Mouse (Mus musculus) splenic B cell, adult 2 months (primary cell): Measurements from ENCODE around the gene Foxb2.
"Not testable (repeated sequence)": the region's sequence is repeated elsewhere in the genome, so short reads cannot be mapped to it uniquely, and the experiment has no call there.

Experiments used
- DNase-seq: peaks from one replicate; pipeline ENCODE4 v3.0.0-alpha.2; 2011; ENCODE audit warnings: low read depth, low spot score
- H3K27me3 ChIP-seq: 2 replicates; pipeline ENCODE4 v1.6.1; 2012; ENCODE audit warnings: mild to moderate bottlenecking, low read length, moderate library complexity, mixed read lengths; ENCODE audit not compliant: control insufficient read depth, poor library complexity, insufficient read depth, severe bottlenecking
- H3K36me3 ChIP-seq: 2 replicates; pipeline ENCODE4 v1.6.1; 2012; ENCODE audit warnings: mild to moderate bottlenecking, low read length, moderate library complexity, mixed read lengths; ENCODE audit not compliant: control insufficient read depth, poor library complexity, insufficient read depth, severe bottlenecking

The Foxb2 gene

GRCm38 (mm10) chr19:16858646-16859045, 15.0 kb downstream of the Foxb2 start:
- no peak for DNase-seq
- H3K36me3 ChIP-seq = no peaks in the 10 kb centered on the region
- H3K27me3 ChIP-seq = no peaks in the 10 kb centered on the region

GRCm38 (mm10) chr19:16856752-16857151, 16.9 kb downstream of the Foxb2 start:
- Histone ChIP-seq H3K27me3 (no peaks in the 10 kb centered on the region), H3K36me3 (no peaks in the 10 kb centered on the region)
- no peak for DNase-seq

GRCm38 (mm10) chr19:16844091-16844490, 29.5 kb downstream of the Foxb2 start:
- H3K27me3 ChIP-seq, H3K36me3 ChIP-seq, DNase-seq: not testable (repeated sequence)

DNA sequence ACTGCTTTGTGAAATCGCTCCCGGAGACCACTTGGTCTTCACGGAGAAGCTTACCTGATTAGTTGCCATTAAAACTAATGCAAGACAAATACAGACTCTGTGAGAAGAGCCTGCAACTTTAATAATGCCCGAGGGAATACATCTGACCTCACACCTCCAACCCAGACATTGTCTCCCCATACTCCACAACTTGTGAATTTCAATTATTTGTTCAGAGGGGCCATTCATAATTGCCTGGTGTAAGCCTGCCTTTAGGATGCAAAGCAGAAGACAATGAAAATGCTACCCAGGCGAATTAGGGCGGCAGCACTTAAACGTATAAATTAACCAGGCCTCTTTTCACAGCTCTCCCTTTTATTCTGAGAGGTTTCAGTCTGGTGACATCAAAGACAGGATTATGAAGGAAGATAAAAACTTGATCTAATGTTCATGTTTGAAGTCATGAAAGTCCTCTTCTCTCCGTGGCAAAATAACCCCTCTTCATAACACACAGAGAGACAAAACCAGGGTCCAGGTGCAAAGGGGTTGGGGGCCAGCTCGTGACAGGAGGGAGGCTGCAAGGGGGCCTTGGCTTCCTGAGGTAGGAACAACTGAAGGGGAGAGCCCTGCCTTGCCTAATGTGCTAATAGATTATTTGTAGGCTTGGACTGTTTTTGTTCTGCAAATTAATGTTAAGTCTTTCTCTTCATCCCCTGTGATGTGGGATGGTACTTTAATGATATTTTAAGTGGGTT, 31.9 kb downstream of the Foxb2 start:
- Histone ChIP-seq H3K36me3 (no peaks in the 10 kb centered on the region), H3K27me3 (no peaks in the 10 kb centered on the region)
- no peak for DNase-seq

GRCm38 (mm10) chr19:16841001-16841400, 32.6 kb downstream of the Foxb2 start:
- DNase-seq = no peak
- Histone ChIP-seq H3K36me3 (no peaks in the 10 kb centered on the region), H3K27me3 (no peaks in the 10 kb centered on the region)

- H3K36me3 ChIP-seq = no peaks in the 10 kb centered on the region
Observed at GRCm38 (mm10) chr19:16827657-16828056, 45.9 kb downstream of the Foxb2 start.

DNA sequence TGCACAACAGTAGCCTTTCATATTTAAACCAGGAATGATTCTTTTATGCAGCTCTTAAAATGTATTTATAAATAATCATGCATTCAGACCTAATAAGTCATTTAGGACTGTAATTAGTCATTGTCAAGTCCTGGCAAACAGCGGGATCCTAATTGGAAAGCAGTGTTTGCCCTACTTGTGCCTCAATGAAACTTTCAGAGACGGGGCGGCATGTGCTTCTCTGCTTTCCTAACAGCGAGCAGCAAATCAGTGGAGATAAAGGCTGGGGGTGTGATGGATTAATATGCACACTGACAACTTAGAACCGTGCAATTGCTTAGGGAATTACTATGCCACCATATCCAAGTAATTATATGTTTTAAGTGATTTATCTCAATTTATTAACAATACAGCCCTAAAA, 48.4 kb downstream of the Foxb2 start:
- H3K27me3 ChIP-seq = no peaks in the 10 kb centered on the region; the same call in 1 of the 2 replicates
- no peak for DNase-seq
- no peaks in the 10 kb centered on the region for H3K36me3 ChIP-seq

More at GRCm38 (mm10) chr19:16827657-16828056, 45.9 kb downstream of the Foxb2 start:
- no peaks in the 10 kb centered on the region; the same call in 1 of the 2 replicates for H3K27me3 ChIP-seq
- DNase-seq = peak; percentile 4
